Mouse (Mus musculus) gastrocnemius, postnatal 36 days (tissue): ENCODE measurements around the gene Magea3. TPM values are rescaled to one million over a fixed set of nuclear protein-coding genes. Genes with fewer than 3 reads are reported as not detected.
"Not testable (repeated sequence)": the region's sequence is repeated elsewhere in the genome, so short reads cannot be mapped to it uniquely, and the experiment has no call there.

Experiments used
- DNase-seq, 2 experiments: peaks; one replicate each; pipeline ENCODE4 v3.0.0; 2022
- intact Hi-C: fragments of 180-260 bp; cut with DNase I; formaldehyde crosslinking; loops from one replicate; pipeline ENCODE4 v1.15.1; 2025
- long read RNA-seq, 2 experiments: library from polyadenylated mRNA; stranded (forward); transcript quantifications; one replicate each; pipeline ENCODE4 v2.0.0; 2021
- total RNA-seq, 2 experiments: library from RNA; stranded (reverse); gene quantifications; 2 replicates each; pipeline ENCODE4 v1.2.3; 2021

Magea3 gene
- total RNA-seq: not detected
- long read RNA-seq, experiment 1: 0 reads
- long read RNA-seq, experiment 2: 0 reads

DNA sequence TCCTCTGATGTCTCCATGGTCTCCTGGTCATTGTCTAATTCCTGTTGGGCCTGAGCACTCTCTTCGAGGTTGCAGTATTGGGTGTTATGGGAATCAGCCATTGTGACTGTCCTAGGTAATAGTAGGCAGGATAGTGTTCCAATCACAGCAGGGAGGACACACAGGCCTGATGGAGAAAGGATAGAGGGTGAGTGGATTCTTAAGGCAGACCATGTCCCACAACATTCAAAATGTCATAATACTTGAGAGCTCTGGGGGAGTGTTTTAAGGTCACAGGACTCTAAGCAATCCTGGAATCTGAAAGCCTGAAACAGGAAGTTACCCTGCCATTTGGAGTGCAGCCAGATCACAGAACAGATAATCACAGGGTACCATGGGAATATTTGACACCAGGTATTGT is at the start of gene Magea3:
Gene Magea3 (minus strand): TSS at position 101 of the 400 bp plus-strand sequence.
- DNase-seq, intact Hi-C loops: not testable (repeated sequence)

DNA sequence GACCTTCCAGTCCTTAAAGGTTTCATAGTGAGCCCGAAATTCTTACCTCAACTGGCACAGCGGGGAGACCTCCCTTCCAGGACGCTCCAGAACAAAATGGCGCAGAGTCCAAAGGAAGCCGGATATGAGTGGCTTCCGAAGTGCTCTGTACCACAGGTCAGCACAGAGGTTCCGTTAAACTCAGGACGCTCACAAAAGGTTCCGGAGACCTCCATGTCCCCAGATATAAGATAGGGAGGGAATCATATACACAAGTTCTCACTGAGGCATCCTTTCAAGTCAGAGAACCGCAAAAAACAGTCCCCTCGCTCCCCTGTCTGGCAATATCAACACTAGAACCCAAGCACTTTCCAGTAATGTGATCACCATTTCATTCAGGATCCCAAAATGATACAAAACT is 46.4 kb upstream of the Magea3 start, which contains the start of gene Magea8:
Gene Magea8 (minus strand): TSS at position 101 of the 400 bp plus-strand sequence.
- DNase-seq, intact Hi-C loops: not testable (repeated sequence)

DNA sequence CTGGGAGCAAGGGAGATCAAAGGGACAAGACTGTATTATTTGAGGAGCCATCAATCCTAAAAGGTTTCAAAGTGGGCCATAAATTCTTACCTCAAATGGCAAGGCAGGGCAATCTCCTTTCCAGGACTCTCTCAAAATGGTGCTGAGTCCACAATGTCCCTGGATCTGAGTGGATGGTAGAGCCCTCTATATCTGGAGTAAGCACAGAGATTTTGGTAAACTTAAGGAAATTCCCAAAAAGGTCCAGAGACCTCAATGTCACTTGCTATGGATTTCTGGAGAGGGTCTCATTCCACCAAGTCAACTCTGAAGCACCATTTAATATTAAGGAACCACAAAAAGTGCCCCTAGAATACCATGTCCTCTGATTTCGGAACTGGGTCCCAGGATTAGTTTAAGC is 13.4 kb downstream of the Magea3 start, which contains the start of gene Magea6:
Gene Magea6 (minus strand): TSS at position 101 of the 400 bp plus-strand sequence.
- intact Hi-C loops, DNase-seq: not testable (repeated sequence)

Other genes starting within 250 kb of the Magea3 start
- not detected for gene Cldn34b1, start 59.2 kb downstream of the Magea3 start, total RNA-seq
- gene Magea6, start 13.5 kb downstream of the Magea3 start, total RNA-seq: not detected
- not detected for gene Magea8, start 46.3 kb upstream of the Magea3 start, total RNA-seq
- gene Magea5, start 113.6 kb upstream of the Magea3 start, total RNA-seq: not detected
- not detected for gene Magea1, start 140.3 kb upstream of the Magea3 start, total RNA-seq
- gene Magea2, start 144.2 kb upstream of the Magea3 start, total RNA-seq: not detected
- not detected for gene Cldn34b2, start 178.9 kb upstream of the Magea3 start, total RNA-seq